ENCODE assay signal across 10 mouse cellular contexts in the genomic region with DNA sequence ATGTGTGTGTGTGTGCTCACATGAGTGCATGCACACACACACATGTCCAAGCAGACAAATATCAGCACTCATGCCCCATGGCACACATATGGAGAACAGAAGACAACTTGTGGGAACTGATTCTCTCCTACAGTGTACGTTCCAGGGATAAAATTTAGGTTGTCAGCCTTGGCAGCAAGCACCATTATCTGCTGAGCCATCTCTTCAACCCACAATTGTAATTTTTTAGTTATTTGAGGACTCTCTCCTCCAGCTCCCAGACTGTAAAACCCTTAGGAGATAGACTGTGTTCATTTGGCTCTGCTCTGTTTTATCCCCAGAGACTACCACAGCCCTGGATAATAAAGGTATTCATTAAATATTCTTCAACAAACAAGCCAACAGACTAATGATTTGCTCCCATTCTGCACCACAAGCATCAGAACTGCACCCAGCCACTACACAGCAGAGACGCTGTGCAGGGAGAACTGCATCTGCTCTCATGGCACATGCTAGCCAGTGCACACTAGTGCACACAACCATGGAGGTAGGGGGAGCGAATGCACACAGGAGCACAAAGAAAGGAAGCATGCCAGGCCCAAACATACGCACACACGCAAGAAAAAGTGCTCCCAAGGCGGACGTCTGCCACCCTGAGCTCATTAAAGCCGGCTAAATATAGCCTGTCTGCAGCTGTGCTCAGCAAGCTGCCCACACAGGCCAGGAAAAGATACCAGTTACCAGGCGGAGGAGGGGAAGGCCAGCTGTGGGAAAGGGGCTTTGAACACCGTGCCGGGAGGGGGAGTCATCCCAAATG. TPM values are rescaled to one million over a fixed set of nuclear protein-coding genes. Genes with fewer than 3 reads are reported as not detected.
DNase-seq lines count a peak whose midpoint lies in the region; ATAC-seq lines count a peak whose summit lies in the region.
"Had no signal": no experiment of that assay in that cellular context is flagged by ENCODE, and none has a peak within 500 bp of the region (broad histone marks: within the 10 kb centered on the region; RNA-seq: fewer than 3 reads in every experiment).

No protein-coding gene starts in this region.

- H3K36me3 ChIP-seq in megakaryocyte, embryonic 14.5 days (replicated peaks; ENCODE audit: low read length): no peaks in the 10 kb centered on the region
- no peaks in the 10 kb centered on the region for H3K36me3 ChIP-seq in heart, embryonic 12.5 days
- H3K36me3 ChIP-seq: stomach, embryonic 15.5 days had no signal

- no peak for ATAC-seq in megakaryocyte, adult 5-6 weeks (ENCODE audit: poor library complexity, severe bottlenecking)
- ATAC-seq in heart, embryonic 12.5 days (ENCODE audit: insufficient number of reproducible peaks, low FRiP score): peak; percentile 53; the same call in 1 of the 2 replicates
- ATAC-seq: Patski had no signal

- H3K9ac ChIP-seq in heart, embryonic 12.5 days: no peak overlapping the region
- H3K9ac ChIP-seq: stomach, embryonic 15.5 days had no signal

- H3K4me2 ChIP-seq in heart, embryonic 12.5 days: peak overlapping the region; percentile 29; the same call in 1 of the 2 replicates
- H3K4me2 ChIP-seq: stomach, embryonic 15.5 days had no signal

- peak overlapping the region; percentile 69 for H3K27ac ChIP-seq in heart, embryonic 12.5 days (ENCODE audit: poor library complexity, severe bottlenecking)
- H3K27ac ChIP-seq: stomach, embryonic 15.5 days had no signal

- peaks cover 7% of the 10 kb centered on the region for H3K4me1 ChIP-seq in megakaryocyte, embryonic 14.5 days
- H3K4me1 ChIP-seq in heart, embryonic 12.5 days (replicated peaks): peaks cover 36% of the 10 kb centered on the region

- no peaks in the 10 kb centered on the region for H3K9me3 ChIP-seq in megakaryocyte, embryonic 14.5 days
- no peaks in the 10 kb centered on the region for H3K9me3 ChIP-seq in heart, embryonic 12.5 days (replicated peaks)
- H3K9me3 ChIP-seq: stomach, embryonic 15.5 days had no signal

- 24% methylated on average over 11 of the region's 11 CpGs for WGBS in heart, embryonic 12.5 days

- intact Hi-C loops in left cerebral cortex, postnatal 10 days (cut with DNase I): no loop called here

- H3K27me3 ChIP-seq in megakaryocyte, embryonic 14.5 days (replicated peaks): peaks cover 57% of the 10 kb centered on the region
- H3K27me3 ChIP-seq in heart, embryonic 12.5 days (replicated peaks): no peaks in the 10 kb centered on the region
- H3K27me3 ChIP-seq: Patski; stomach, embryonic 15.5 days had no signal

- peak overlapping the region; percentile 38 for H3K4me3 ChIP-seq in megakaryocyte, embryonic 14.5 days (replicated peaks)
- no peak overlapping the region for H3K4me3 ChIP-seq in heart, embryonic 12.5 days
- H3K4me3 ChIP-seq: stomach, embryonic 15.5 days had no signal

- peak; percentile 65 to 67 for DNase-seq in left cerebral cortex, postnatal 10 days (ENCODE audit: extremely low spot score in 1 of 2, low spot score in 2 of 2)
- peak; percentile 79 for DNase-seq in retina, postnatal 1 day
- no peak for DNase-seq in adipocyte (ENCODE audit: low spot score)
- no peak for DNase-seq in cerebellum, postnatal 25 days
- no peak for DNase-seq in adrenal gland, postnatal 4 days (ENCODE audit: low spot score in 2 of 2)

RNA-seq across cellular contexts. Expression of gene Pimreg, which starts 44.6 kb away (rescaled TPM):
- polyA plus RNA-seq in megakaryocyte, embryonic 14.5 days (2012; ENCODE audit: insufficient read depth, low replicate concordance): 25.8 and 50.2 TPM in 2 replicates
- total RNA-seq in megakaryocyte, adult 5-6 weeks (2015): 34.0 and 34.1 TPM in 2 replicates
- total RNA-seq in megakaryocyte, adult 5-6 weeks (2017): 16.3 and 17.2 TPM in 2 replicates
- 90.6 and 92.7 TPM in 2 replicates for polyA plus RNA-seq in heart, embryonic 12.5 days (2016; fragmentation: Nextera tagmentation; extraction: Ambion mirVana)
- total RNA-seq in left cerebral cortex, postnatal 10 days (2021): 1 to 10 TPM; 2.8 to 3.7 TPM
- 10 to 100 TPM; 29.6 to 30.3 TPM for total RNA-seq in adrenal gland, postnatal 4 days (2021)

RNA-seq across cellular contexts. Expression of gene Pitpnm3, which starts 49.1 kb away (rescaled TPM):
- 0.07 TPM in 1 of 2 replicates, not detected in the other for polyA plus RNA-seq in megakaryocyte, embryonic 14.5 days (2012; ENCODE audit: insufficient read depth, low replicate concordance)
- total RNA-seq in megakaryocyte, adult 5-6 weeks (2015): not detected in 2 replicates
- total RNA-seq in megakaryocyte, adult 5-6 weeks (2017): 0.07 TPM in 1 of 2 replicates, not detected in the other
- 0.13 and 0.17 TPM in 2 replicates for polyA plus RNA-seq in heart, embryonic 12.5 days (2016; fragmentation: Nextera tagmentation; extraction: Ambion mirVana)
- 10 to 100 TPM; 44.4 to 46.3 TPM for total RNA-seq in left cerebral cortex, postnatal 10 days (2021)
- 1 to 10 TPM in 1 of 2 experiments, under 1 TPM in 1; 0.79 to 1.4 TPM for total RNA-seq in adrenal gland, postnatal 4 days (2021)

RNA-seq across cellular contexts. Expression of gene Aipl1, which starts 49.1 kb away (rescaled TPM):
- 0.23 TPM in 1 of 2 replicates, not detected in the other for polyA plus RNA-seq in megakaryocyte, embryonic 14.5 days (2012; ENCODE audit: insufficient read depth, low replicate concordance)
- 0.29 and 0.93 TPM in 2 replicates for total RNA-seq in megakaryocyte, adult 5-6 weeks (2015)
- 0.37 and 0.77 TPM in 2 replicates for total RNA-seq in megakaryocyte, adult 5-6 weeks (2017)
- 0.80 and 1.0 TPM in 2 replicates for polyA plus RNA-seq in heart, embryonic 12.5 days (2016; fragmentation: Nextera tagmentation; extraction: Ambion mirVana)
- total RNA-seq in left cerebral cortex, postnatal 10 days (2021): under 1 TPM in 1 of 2 experiments, not detected in 1; 0.24 TPM
- total RNA-seq in adrenal gland, postnatal 4 days (2021): under 1 TPM; 0.56 to 0.76 TPM

Comparison
In these comparisons a context has a peak if more than half of its experiments do, and no peak if none do; other contexts are left out.
1. DNase-seq: peak in left cerebral cortex, postnatal 10 days (2 of 2) and retina, postnatal 1 day (single experiment); none in adipocyte (single experiment), cerebellum, postnatal 25 days (0 of 2) and adrenal gland, postnatal 4 days (0 of 2).
2. RNA of gene Pitpnm3, which starts 49.1 kb away (total RNA-seq): 44.4 to 46.3 TPM in left cerebral cortex, postnatal 10 days; 0.79 to 1.4 TPM in adrenal gland, postnatal 4 days and 0.07 TPM in megakaryocyte, adult 5-6 weeks; every median in the first group is over 10 times any median in the second.